Mouse (Mus musculus): Measurements from ENCODE around the gene Mia2.

GRCm38 (mm10) chr12:59177814-59178213 lies 82.2 kb downstream of the Mia2 start:
- TF ChIP-seq CTCF (IDR thresholded peaks at IDR 0.05; ENCODE audit: insufficient read depth, low read depth, low read length) (no peak), POLR2A (IDR thresholded peaks at IDR 0.05; ENCODE audit: insufficient read depth, low read depth, low read length) (no peak)

Measured in olfactory bulb, adult 2 months (tissue).